Mouse (Mus musculus) left cerebral cortex, postnatal 10 days (tissue): ENCODE results near the gene Zfp316. TPM values are rescaled to one million over a fixed set of nuclear protein-coding genes. Genes with fewer than 3 reads are reported as not detected.

Experiments used
- DNase-seq, 2 experiments: peaks; one replicate each; pipeline ENCODE4 v3.0.0; 2021 to 2022; ENCODE audit warnings: low spot score in 2 of 2, mixed read lengths in 1 of 2; ENCODE audit errors: extremely low spot score in 1 of 2
- intact Hi-C: fragments of 180-260 bp; cut with DNase I; formaldehyde crosslinking; loops from one replicate; pipeline ENCODE4 v1.15.1; 2025
- total RNA-seq, 2 experiments: library from RNA; stranded (reverse); gene quantifications; 2 replicates each; pipeline ENCODE4 v1.2.3; 2021

Zfp316 gene
- total RNA-seq, 2 experiments from 2014 or later, result 22.6 to 23.6 TPM

DNA sequence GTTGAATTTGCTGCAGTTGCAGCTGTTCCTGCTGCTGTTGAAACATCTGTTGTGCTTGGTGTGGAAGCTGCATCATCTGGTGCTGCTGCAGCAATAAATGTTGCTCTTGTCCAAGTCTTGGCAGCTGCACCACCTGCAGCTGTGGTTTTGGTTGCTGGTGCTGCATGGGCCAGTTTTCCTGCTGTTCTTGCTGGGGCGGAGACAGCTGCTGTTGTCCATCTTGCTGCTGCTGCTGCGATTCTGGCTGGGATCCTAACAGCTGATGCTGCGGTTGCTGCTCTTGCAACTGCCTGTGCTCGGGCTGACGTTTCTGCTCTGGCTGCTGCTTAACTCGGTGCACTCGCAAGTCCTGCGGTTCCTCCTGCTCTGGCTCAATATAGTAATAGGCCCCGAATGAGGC is 19.5 kb upstream of the Zfp316 start:
- intact Hi-C loops, result no loop called here
- no peak for DNase-seq

- no peak for DNase-seq
- intact Hi-C loops, result no loop called here
Observed at GRCm38 (mm10) chr5:143288378-143288911, 18.6 kb upstream of the Zfp316 start.

DNA sequence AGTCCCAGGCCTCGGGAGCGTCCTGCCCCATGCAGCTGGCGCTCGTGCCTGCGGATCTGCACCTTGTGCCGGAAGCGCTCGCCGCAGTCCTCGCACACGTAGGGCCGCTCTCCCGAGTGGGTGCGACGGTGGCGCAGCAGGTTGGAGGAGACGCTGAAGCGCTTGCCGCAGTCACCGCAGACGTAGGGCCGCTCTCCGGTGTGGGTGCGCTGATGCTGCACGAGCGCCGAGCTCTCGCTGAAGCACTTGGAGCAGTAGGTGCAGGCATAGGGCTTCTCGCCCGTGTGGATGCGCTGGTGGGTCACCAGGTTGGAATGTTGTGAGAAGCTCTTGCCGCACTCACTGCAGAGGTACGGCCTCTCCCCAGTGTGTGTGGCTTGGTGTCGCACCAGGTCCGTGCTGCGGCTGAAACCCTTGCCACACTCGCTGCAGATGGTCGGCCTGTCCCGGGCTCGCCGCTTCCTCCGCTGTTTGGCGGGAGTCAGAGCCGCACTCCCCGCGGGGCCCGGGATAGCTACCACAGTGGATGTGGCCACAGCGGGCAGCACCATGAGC is 18.0 kb upstream of the Zfp316 start:
- intact Hi-C loops, result no loop called here
- no peak for DNase-seq

GRCm38 (mm10) chr5:143284762-143285161 is 14.9 kb upstream of the Zfp316 start:
- no peak for DNase-seq

GRCm38 (mm10) chr5:143279247-143279646 is 9.4 kb upstream of the Zfp316 start:
- DNase-seq, result no peak
- intact Hi-C loops, result no loop called here

More at GRCm38 (mm10) chr5:143284762-143285161, 14.9 kb upstream of the Zfp316 start:
- intact Hi-C loops, result no loop called here

DNA sequence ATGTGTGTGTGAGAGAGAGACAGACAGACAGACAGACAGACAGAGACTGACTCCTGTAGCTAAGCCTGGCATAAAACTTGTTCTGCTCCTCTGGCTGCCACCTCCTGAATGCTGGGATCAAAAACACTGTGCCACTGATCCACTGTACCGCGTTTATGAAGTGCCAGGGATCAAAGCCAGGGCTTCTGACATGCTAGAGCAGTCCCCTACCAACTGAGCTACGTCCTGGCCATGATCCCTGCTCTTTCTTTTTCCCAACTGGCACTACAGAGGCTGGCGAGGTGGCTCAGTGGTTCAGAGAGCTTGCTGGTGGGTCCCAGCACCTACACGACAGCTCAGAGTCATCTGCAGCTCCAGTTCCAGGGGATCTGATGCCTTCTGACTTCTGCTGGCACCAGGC is 5.9 kb upstream of the Zfp316 start:
- intact Hi-C loops, result no loop called here
- DNase-seq, result no peak

GRCm38 (mm10) chr5:143272540-143273330 is 2.9 kb upstream of the Zfp316 start:
- no peak for DNase-seq
- intact Hi-C loops, result no loop called here

DNA sequence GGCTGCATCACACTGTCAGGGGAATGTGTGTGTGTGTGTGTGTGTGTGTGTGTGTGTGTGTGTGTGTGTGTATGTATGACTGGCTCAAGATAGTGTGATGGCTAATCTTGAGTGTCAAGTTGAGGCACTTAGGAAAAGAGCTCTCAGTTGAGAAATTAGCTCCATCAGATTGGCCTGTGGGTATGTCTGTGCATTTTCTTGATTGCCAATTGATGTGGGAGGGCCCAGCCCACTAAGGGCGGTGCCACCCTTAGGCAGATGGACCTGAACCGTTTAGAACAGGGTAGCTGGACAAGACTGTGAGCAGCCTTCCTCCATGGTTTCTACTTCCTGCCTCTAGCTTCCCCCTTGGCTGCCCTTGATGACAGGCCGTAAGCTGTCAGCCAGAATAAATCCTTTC is 2.3 kb upstream of the Zfp316 start:
- intact Hi-C loops, result no loop called here

GRCm38 (mm10) chr5:143271642-143272041 is 1.8 kb upstream of the Zfp316 start:
- intact Hi-C loops, result no loop called here
- no peak for DNase-seq

More for the DNA sequence above, 2.3 kb upstream of the Zfp316 start:
- no peak for DNase-seq

DNA sequence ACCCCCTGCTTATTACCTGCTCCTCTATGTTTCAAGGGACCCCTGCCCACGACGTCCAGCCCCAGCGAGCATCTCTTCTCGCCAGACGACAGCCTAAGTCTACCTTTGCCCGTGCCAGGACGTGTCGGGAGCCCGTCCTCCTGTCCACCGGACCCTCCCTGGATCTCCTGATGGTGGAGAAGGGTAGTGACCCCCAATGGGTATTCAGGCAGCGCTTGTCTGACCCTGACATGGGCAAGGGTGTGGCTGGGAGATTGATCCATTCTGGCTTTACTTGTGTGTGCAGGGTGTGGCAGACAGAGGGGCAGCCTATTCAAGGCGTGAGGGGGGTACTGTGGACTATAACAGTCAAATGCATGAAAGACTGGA is 313 bp upstream of the Zfp316 start:
- DNase-seq, result no peak
- intact Hi-C loops, result no loop called here

DNA sequence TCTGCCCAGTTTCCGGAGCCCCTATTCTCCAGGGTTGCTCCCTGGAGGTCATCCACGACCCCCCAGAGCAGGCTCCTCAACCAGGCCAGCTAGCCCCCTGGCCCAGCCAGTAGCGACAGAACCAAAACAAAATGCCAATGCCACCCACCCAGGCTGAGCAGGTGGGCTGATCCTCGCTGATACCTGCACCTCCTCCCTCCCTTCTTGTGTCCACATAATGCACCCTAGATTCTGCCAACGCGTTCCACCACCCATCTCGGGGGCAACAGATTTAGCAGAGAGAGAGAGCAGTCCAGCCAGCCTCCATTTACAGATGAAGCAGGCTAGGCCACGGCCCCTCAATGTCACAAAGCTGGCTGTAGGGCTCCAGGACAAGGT is 848 bp downstream of the Zfp316 start:
- no peak for DNase-seq
- intact Hi-C loops, result no loop called here

DNA sequence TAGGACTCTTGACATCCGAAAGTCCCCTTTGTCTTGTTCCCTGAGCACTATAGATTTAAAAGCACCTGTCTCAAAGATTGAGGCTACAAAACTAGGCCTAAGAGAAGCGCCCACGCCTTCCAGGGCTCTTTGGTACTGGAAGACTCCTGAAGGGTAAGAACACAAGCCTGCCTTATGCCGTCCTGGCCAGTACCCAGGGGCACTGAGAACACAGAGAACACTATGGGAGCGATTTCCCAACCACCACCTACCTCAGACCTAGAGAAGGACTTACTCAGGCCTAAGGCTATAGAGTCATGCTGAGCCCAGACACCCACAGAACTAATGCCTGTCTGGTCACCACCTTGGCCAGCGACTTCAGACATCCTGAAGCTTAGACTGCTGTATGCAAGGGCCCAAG is 3.0 kb downstream of the Zfp316 start:
- no peak for DNase-seq
- intact Hi-C loops, result no loop called here

GRCm38 (mm10) chr5:143265409-143265808 is 4.4 kb downstream of the Zfp316 start:
- DNase-seq, result no peak
- intact Hi-C loops, result no loop called here

GRCm38 (mm10) chr5:143264689-143265088 is 5.1 kb downstream of the Zfp316 start:
- no peak for DNase-seq
- intact Hi-C loops, result no loop called here

- peak in 1 of 2 experiments; percentile 56 for DNase-seq
- intact Hi-C loops, result no loop called here
Observed at GRCm38 (mm10) chr5:143261636-143262035, 8.2 kb downstream of the Zfp316 start.

DNA sequence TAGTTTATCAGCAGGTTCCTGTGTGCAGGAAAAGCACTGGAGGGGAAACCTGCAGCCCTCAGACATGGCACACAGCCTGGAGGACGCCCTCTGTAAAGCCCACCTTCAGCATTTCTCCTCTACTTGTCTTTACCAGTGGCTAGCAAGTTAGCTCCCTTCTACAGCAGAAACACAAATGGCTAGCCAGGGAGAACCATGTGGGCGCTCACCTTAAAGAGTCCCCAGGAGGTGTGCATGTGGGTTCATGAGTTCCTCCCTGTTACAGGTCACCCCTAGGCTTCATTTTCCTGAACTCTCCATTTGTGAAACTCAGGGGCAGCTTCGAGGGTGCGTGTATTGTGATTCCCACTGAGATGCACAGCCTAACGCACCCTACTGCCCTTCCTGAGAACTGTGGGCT is 14.0 kb downstream of the Zfp316 start:
- intact Hi-C loops, result no loop called here
- no peak for DNase-seq

GRCm38 (mm10) chr5:143255131-143255519 is 14.7 kb downstream of the Zfp316 start:
- no peak for DNase-seq
- intact Hi-C loops, result no loop called here

DNA sequence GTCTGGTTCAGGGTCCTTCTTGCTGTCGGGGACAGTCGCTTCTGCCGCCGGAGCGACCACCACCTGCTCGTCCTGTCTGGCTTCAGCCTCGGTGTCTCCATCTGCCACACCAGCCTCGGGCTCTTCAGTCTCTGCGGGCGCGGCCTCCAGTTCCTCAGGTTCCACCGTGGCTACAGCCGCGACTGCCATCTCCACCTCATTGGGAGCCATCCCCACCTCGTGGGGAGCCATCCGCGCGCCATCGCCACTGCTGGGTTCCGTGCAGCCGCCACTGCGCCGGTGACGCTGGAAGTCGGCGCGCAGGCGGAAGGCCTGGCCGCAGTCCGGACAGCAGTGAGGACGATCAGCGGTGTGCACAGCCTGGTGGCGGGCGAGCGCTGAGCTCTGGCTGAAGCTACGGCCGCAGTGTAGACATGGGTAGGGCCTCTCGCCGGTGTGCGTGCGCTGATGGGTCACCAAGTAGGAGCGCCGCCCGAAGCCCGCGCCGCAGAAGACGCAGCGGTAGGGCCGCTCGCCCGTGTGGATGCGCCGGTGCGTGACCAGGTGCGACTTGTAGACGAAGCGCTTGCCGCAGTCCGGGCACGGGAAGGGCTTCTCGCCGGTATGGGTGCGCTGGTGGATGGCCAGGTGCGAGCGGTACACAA is 15.2 kb downstream of the Zfp316 start:
- intact Hi-C loops, result no loop called here
- no peak for DNase-seq

- intact Hi-C loops, result no loop called here
- no peak for DNase-seq
Observed at GRCm38 (mm10) chr5:143253881-143254486, 15.8 kb downstream of the Zfp316 start.
